Mouse (Mus musculus) lung, adult 2 months (tissue): ENCODE data around the gene Lrrtm1. TPM values are rescaled to one million over a fixed set of nuclear protein-coding genes. Genes with fewer than 3 reads are reported as not detected.

Experiments
- DNase-seq: peaks from one replicate; pipeline ENCODE4 v3.0.0; 2022
- H3K4me1 ChIP-seq: fragments of 200-500 bp; 2 replicates; pipeline ENCODE4 v1.6.1; 2011; ENCODE audit warnings: low read length; ENCODE audit not compliant: control insufficient read depth, insufficient read depth
- H3K4me3 ChIP-seq: fragments of 200-500 bp; replicated peaks from 2 replicates; pipeline ENCODE3; 2011; ENCODE audit warnings: low read depth, mild to moderate bottlenecking, control low read depth, low read length; ENCODE audit errors: extremely low read depth
- CTCF ChIP-seq: fragments of 200-500 bp; IDR thresholded peaks from 2 replicates; pipeline ENCODE4 v1.5.1; 2011; ENCODE audit warnings: mild to moderate bottlenecking, low read length, control low read depth; ENCODE audit not compliant: insufficient read depth
- POLR2A ChIP-seq: fragments of 200-500 bp; IDR thresholded peaks from 2 replicates; pipeline ENCODE4 v1.6.1; 2011; ENCODE audit warnings: low read depth, mild to moderate bottlenecking, control low read depth, low read length, borderline replicate concordance; ENCODE audit errors: extremely low read depth
- WGBS: fragments of 180-500 bp; shearing (Covaris S2); methylation state at CpG from one replicate; pipeline ENCODE4 v1.1.7; 2018; 5-methylcytosine and 5-hydroxymethylcytosine counted together
- polyA plus RNA-seq: library from polyadenylated mRNA; depleted of rRNA; stranded (reverse); fragments of >200 nt; gene quantifications from 2 replicates; pipeline ENCODE4 v1.2.3, GENCODE M21; 2012; rRNA removed

The Lrrtm1 gene
- polyA plus RNA-seq, result 0.15 TPM in 1 of 2 replicates, not detected in the other

- no peak within 1 kb of the TSS for H3K4me3 ChIP-seq
Measured at GRCm38 (mm10) chr6:77242601-77243406, at the start of gene Lrrtm1. TSS of gene Lrrtm1 (plus strand) at chr6:77242689.

GRCm38 (mm10) chr6:77196650-77197049 lies 45.8 kb upstream of the Lrrtm1 start:
- no peak overlapping the region for H3K4me3 ChIP-seq

More at GRCm38 (mm10) chr6:77242601-77243406, at the start of gene Lrrtm1:
- no peak for DNase-seq
- WGBS, result 1% methylated on average over 53 of the region's 53 CpGs
- no peaks in the 10 kb centered on the region for H3K4me1 ChIP-seq
- TF ChIP-seq POLR2A (no peak), CTCF (no peak)

DNA sequence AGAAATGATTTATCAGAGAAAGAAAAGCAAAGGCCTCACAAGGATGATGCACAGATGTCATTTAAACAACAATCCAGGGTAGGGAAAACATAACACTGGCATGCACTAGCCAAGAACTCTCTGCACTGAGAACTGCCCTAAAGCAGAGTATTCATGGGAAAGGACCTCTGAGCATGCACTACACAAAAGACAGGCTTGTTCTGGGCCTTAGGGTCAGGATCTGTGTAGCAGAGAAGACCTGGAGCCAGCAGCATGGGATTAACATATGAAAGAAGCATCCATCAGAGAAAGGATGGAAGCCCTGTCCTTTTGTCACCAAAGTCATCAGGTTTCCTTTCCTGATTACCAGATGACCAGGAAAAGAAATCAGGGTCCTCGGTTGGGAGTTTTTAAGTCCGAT lies 43.1 kb upstream of the Lrrtm1 start:
- WGBS, result 82% methylated on average over 2 of the region's 2 CpGs
- Histone ChIP-seq H3K4me1 (no peaks in the 10 kb centered on the region), H3K4me3 (no peak overlapping the region)
- no peak for DNase-seq
- TF ChIP-seq CTCF (no peak), POLR2A (no peak)

More at GRCm38 (mm10) chr6:77196650-77197049, 45.8 kb upstream of the Lrrtm1 start:
- DNase-seq, result no peak
- no peaks in the 10 kb centered on the region for H3K4me1 ChIP-seq
- 75% methylated on average over 3 of the region's 3 CpGs for WGBS
- TF ChIP-seq CTCF, result no peak
- TF ChIP-seq POLR2A, result no peak

- no peak for TF ChIP-seq POLR2A
- no peak for TF ChIP-seq CTCF
- no peak for DNase-seq
Measured at GRCm38 (mm10) chr6:77209183-77209582, 33.3 kb upstream of the Lrrtm1 start.

DNA sequence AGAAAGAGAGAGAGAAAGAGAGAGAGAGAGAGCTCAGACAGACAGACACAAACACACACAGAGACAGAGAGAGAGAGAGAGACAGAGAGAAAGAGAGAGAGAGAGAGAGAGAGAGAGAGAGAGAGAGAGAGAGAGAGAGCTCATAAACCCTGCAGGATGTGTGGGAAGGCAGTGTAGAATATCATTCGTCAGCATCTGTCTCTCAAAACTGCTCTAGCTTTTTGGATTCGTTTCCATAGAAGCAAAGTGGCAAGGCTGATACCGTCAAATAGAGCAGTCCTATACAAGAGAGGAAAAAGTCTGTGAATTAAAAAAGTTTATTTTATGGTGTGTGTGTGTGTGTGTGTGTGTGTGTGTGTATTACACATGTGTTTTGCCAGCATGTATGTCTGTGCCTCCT lies 32.6 kb upstream of the Lrrtm1 start:
- 56% methylated on average over 3 of the region's 3 CpGs for WGBS
- H3K4me1 ChIP-seq, result no peaks in the 10 kb centered on the region
- no peak overlapping the region for H3K4me3 ChIP-seq
- no peak for DNase-seq
- TF ChIP-seq POLR2A (no peak), CTCF (no peak)

More at GRCm38 (mm10) chr6:77209183-77209582, 33.3 kb upstream of the Lrrtm1 start:
- Histone ChIP-seq H3K4me3 (no peak overlapping the region), H3K4me1 (no peaks in the 10 kb centered on the region)
- WGBS, result 83% methylated on average over 1 of the region's 1 CpGs

DNA sequence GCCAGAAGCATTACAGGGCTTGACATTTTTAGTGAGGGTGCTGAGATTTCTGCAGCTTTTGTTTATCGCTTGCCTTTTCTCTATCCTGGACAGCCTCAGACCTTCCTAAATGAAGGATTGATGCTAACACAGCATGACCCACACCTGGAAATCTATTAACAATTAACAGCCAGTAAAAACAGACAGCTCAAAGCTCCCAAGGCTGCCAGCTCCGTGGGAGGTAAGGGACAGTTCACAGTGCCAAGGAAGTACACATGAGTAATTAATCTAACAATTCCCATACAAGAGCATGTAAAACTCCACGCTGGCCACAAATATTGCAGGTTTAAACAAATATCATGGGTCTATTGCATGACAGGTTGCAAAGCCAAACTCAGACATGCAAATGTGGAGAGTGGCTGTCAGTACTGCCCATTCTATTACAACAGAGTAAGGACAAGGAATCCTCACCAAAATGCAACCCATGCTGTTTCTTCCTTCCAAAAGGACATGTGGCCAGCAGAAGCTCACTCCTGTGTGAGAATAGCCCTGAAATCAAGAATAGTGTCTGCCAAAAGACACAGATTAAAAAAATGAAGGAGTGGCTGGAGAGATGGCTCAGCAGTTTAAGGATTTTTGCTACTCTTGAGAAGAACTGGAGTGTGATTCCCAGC lies 28.6 kb upstream of the Lrrtm1 start:
- 28% methylated on average over 3 of the region's 3 CpGs for WGBS
- DNase-seq, result no peak
- Histone ChIP-seq H3K4me1 (no peaks in the 10 kb centered on the region), H3K4me3 (no peak overlapping the region)
- TF ChIP-seq POLR2A (no peak), CTCF (no peak)

- TF ChIP-seq CTCF, result no peak
- TF ChIP-seq POLR2A, result no peak
Measured at GRCm38 (mm10) chr6:77215322-77215721, 27.2 kb upstream of the Lrrtm1 start.

DNA sequence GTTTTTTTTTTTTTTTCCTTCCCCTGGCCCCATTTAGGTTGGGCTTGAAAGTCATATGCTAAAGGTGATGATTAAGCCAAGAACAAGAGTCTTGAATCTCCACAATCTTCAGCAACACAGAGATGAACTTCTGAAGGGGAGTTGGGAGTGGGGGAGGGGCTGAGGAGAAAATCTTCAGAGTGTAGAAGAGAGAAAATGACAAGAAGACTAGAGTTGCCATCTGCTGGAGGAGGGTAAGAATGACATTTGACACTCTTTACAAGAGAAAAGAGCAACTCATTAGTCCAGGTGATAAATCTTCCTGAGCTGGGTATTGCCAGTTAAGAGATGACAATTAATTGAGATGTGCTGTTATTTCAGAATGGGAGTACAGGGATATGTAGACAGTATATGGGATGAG lies 23.6 kb upstream of the Lrrtm1 start:
- Histone ChIP-seq H3K4me3 (no peak overlapping the region), H3K4me1 (no peaks in the 10 kb centered on the region)
- TF ChIP-seq CTCF (no peak), POLR2A (no peak)
- no peak for DNase-seq

More at GRCm38 (mm10) chr6:77215322-77215721, 27.2 kb upstream of the Lrrtm1 start:
- DNase-seq, result no peak
- Histone ChIP-seq H3K4me1 (no peaks in the 10 kb centered on the region), H3K4me3 (no peak overlapping the region)
- 77% methylated on average over 4 of the region's 4 CpGs for WGBS

- no peak overlapping the region for H3K4me3 ChIP-seq
- no peak for DNase-seq
- TF ChIP-seq POLR2A (no peak), CTCF (no peak)
- 77% methylated on average over 4 of the region's 4 CpGs for WGBS
- no peaks in the 10 kb centered on the region for H3K4me1 ChIP-seq
Measured at GRCm38 (mm10) chr6:77220776-77221175, 21.7 kb upstream of the Lrrtm1 start.
